Mouse (Mus musculus) embryonic facial prominence, embryonic 14.5 days (tissue): ENCODE results near the gene Galnt12. TPM values are rescaled to one million over a fixed set of nuclear protein-coding genes. Genes with fewer than 3 reads are reported as not detected.

Source experiments
- ATAC-seq: fragments of 200-750 bp; cut with Nextera tagmentation; 2 replicates; pipeline ENCODE4 v1.8.0; 2017; ENCODE audit warnings: low read depth, moderate number of reproducible peaks, moderate TSS enrichment
- DNase-seq: peaks from one replicate; pipeline ENCODE4 v3.0.0-alpha.2; 2015; ENCODE audit warnings: low spot score
- H3K27ac ChIP-seq: fragments of 300-500 bp; sonication (generic); replicated peaks from 2 replicates; pipeline ENCODE4 v1.5.1; 2014; ENCODE audit warnings: low read depth, mild to moderate bottlenecking, low read length, moderate library complexity
- H3K27me3 ChIP-seq: fragments of 300-500 bp; sonication (generic); replicated peaks from 2 replicates; pipeline ENCODE4 v1.6.1; 2014; ENCODE audit warnings: low read length; ENCODE audit not compliant: control insufficient read depth, insufficient read depth
- H3K36me3 ChIP-seq: fragments of 300-500 bp; sonication (generic); 2 replicates; pipeline ENCODE4 v1.6.1; 2014; ENCODE audit warnings: low read length, mixed read lengths; ENCODE audit not compliant: control insufficient read depth, insufficient read depth
- H3K4me1 ChIP-seq: fragments of 300-500 bp; sonication (generic); 2 replicates; pipeline ENCODE4 v1.6.1; 2014; ENCODE audit warnings: antibody characterized with exemption, low read length; ENCODE audit not compliant: control insufficient read depth, insufficient read depth
- H3K4me2 ChIP-seq: fragments of 300-500 bp; sonication (generic); 2 replicates; pipeline ENCODE4 v1.6.1; 2014; ENCODE audit warnings: low read depth, mild to moderate bottlenecking, low read length, moderate library complexity, mixed read lengths
- H3K4me3 ChIP-seq: fragments of 300-500 bp; sonication (generic); 2 replicates; pipeline ENCODE4 v1.5.1; 2014; ENCODE audit warnings: low read depth, mild to moderate bottlenecking, low read length
- H3K9ac ChIP-seq: fragments of 300-500 bp; sonication (generic); 2 replicates; pipeline ENCODE4 v1.6.1; 2014; ENCODE audit warnings: low read depth, mild to moderate bottlenecking, low read length, moderate library complexity, mixed read lengths
- H3K9me3 ChIP-seq: fragments of 300-500 bp; sonication (generic); 2 replicates; pipeline ENCODE4 v1.6.1; 2016; ENCODE audit warnings: low read length; ENCODE audit not compliant: control insufficient read depth
- WGBS: fragments of 180-500 bp; shearing (Covaris S2); extraction: QIAGEN DNeasy Blood & Tissue Kit; methylation state at CpG from one replicate; pipeline ENCODE4 v1.1.7; 2014; 5-methylcytosine and 5-hydroxymethylcytosine counted together
- polyA plus RNA-seq: library from polyadenylated mRNA; unstranded; fragments of >200 nt; fragmentation: Nextera tagmentation; extraction: Ambion mirVana; gene quantifications from 2 replicates; pipeline ENCODE4 v1.2.1, GENCODE M21; 2014

The Galnt12 gene
- 4.5 and 6.4 TPM in 2 replicates for polyA plus RNA-seq

GRCm38 (mm10) chr4:47091493-47092386, at the start of gene Galnt12:
TSS of gene Galnt12 (plus strand) at chr4:47091909.
- H3K4me1 ChIP-seq = peaks cover 8% of the 10 kb centered on the region
- DNase-seq = peak; percentile 53
- ATAC-seq = peak; percentile 69
- H3K27me3 ChIP-seq = peaks cover 35% of the 10 kb centered on the region
- no peaks in the 10 kb centered on the region for H3K36me3 ChIP-seq
- peak within 1 kb of the TSS; percentile 100 for H3K4me2 ChIP-seq
- 2% methylated on average over 28 of the region's 74 CpGs for WGBS
- H3K4me3 ChIP-seq = peak within 1 kb of the TSS; percentile 65
- no peak within 1 kb of the TSS for H3K27ac ChIP-seq
- no peaks in the 10 kb centered on the region for H3K9me3 ChIP-seq
- peak within 1 kb of the TSS; percentile 59 for H3K9ac ChIP-seq

GRCm38 (mm10) chr4:47043866-47044265, 47.8 kb upstream of the Galnt12 start:
- Histone ChIP-seq H3K4me1 (no peaks in the 10 kb centered on the region), H3K4me3 (no peak overlapping the region), H3K36me3 (peaks cover 27% of the 10 kb centered on the region), H3K4me2 (no peak overlapping the region), H3K27ac (no peak overlapping the region), H3K9ac (no peak overlapping the region), H3K27me3 (no peaks in the 10 kb centered on the region), H3K9me3 (no peaks in the 10 kb centered on the region)
- 85% methylated on average over 9 of the region's 9 CpGs for WGBS
- ATAC-seq = no peak
- DNase-seq = no peak

- DNase-seq = no peak
- WGBS = 83% methylated on average over 6 of the region's 6 CpGs
These were observed 44.7 kb upstream of the Galnt12 start for GRCm38 (mm10) chr4:47046974-47047373.

GRCm38 (mm10) chr4:47047765-47048164, 43.9 kb upstream of the Galnt12 start:
- Histone ChIP-seq H3K36me3 (0 out of 2 replicates have a peak, but pooled peaks cover 5% of the 10 kb centered on the region), H3K27me3 (no peaks in the 10 kb centered on the region), H3K9me3 (no peaks in the 10 kb centered on the region), H3K9ac (no peak overlapping the region), H3K27ac (no peak overlapping the region), H3K4me3 (no peak overlapping the region), H3K4me1 (peaks cover 9% of the 10 kb centered on the region), H3K4me2 (no peak overlapping the region)
- no peak for DNase-seq
- WGBS = 59% methylated on average over 4 of the region's 4 CpGs
- ATAC-seq = no peak

More at GRCm38 (mm10) chr4:47046974-47047373, 44.7 kb upstream of the Galnt12 start:
- no peak overlapping the region for H3K4me2 ChIP-seq
- no peaks in the 10 kb centered on the region for H3K27me3 ChIP-seq
- ATAC-seq = no peak
- H3K9ac ChIP-seq = no peak overlapping the region
- H3K4me3 ChIP-seq = no peak overlapping the region
- H3K9me3 ChIP-seq = no peaks in the 10 kb centered on the region
- H3K4me1 ChIP-seq = peaks cover 9% of the 10 kb centered on the region
- H3K36me3 ChIP-seq = 0 out of 2 replicates have a peak, but pooled peaks cover 6% of the 10 kb centered on the region
- no peak overlapping the region for H3K27ac ChIP-seq

GRCm38 (mm10) chr4:47049216-47049615, 42.5 kb upstream of the Galnt12 start:
- WGBS = 82% methylated on average over 14 of the region's 16 CpGs
- no peak overlapping the region for H3K4me2 ChIP-seq
- no peak for ATAC-seq
- no peak overlapping the region for H3K27ac ChIP-seq
- no peak for DNase-seq
- no peak overlapping the region for H3K9ac ChIP-seq
- peaks cover 9% of the 10 kb centered on the region for H3K4me1 ChIP-seq
- no peaks in the 10 kb centered on the region for H3K9me3 ChIP-seq
- no peak overlapping the region for H3K4me3 ChIP-seq
- no peaks in the 10 kb centered on the region for H3K36me3 ChIP-seq
- H3K27me3 ChIP-seq = no peaks in the 10 kb centered on the region

GRCm38 (mm10) chr4:47050167-47050566, 41.5 kb upstream of the Galnt12 start:
- Histone ChIP-seq H3K36me3 (no peaks in the 10 kb centered on the region), H3K27ac (peak overlapping the region; percentile 29; the same call in 1 of the 2 replicates), H3K4me2 (no peak overlapping the region), H3K9ac (no peak overlapping the region), H3K27me3 (no peaks in the 10 kb centered on the region), H3K4me3 (no peak overlapping the region), H3K9me3 (no peaks in the 10 kb centered on the region), H3K4me1 (peaks cover 9% of the 10 kb centered on the region)
- ATAC-seq = peak; percentile 88
- peak; percentile 64 for DNase-seq
- WGBS = 0% methylated on average over 1 of the region's 1 CpGs

- ATAC-seq (peak; percentile 5; the same call in 1 of the 2 replicates), DNase-seq (no peak)
- H3K9ac ChIP-seq = peak overlapping the region; percentile 8; the same call in 1 of the 2 replicates
- no peaks in the 10 kb centered on the region for H3K36me3 ChIP-seq
- no peaks in the 10 kb centered on the region for H3K9me3 ChIP-seq
- no peak overlapping the region for H3K4me3 ChIP-seq
- peak overlapping the region; percentile 29; the same call in 1 of the 2 replicates for H3K27ac ChIP-seq
- H3K4me2 ChIP-seq = no peak overlapping the region
- WGBS = 35% methylated on average over 9 of the region's 10 CpGs
- peaks cover 9% of the 10 kb centered on the region for H3K4me1 ChIP-seq
- H3K27me3 ChIP-seq = no peaks in the 10 kb centered on the region
These were observed 40.9 kb upstream of the Galnt12 start for GRCm38 (mm10) chr4:47050642-47051381.

- no peak overlapping the region for H3K27ac ChIP-seq
- H3K4me1 ChIP-seq = peaks cover 13% of the 10 kb centered on the region
- DNase-seq = no peak
- WGBS = 59% methylated on average over 9 of the region's 9 CpGs
- no peaks in the 10 kb centered on the region for H3K9me3 ChIP-seq
- H3K4me2 ChIP-seq = no peak overlapping the region
- no peak overlapping the region for H3K9ac ChIP-seq
- no peak for ATAC-seq
- H3K4me3 ChIP-seq = no peak overlapping the region
- no peaks in the 10 kb centered on the region for H3K36me3 ChIP-seq
- H3K27me3 ChIP-seq = no peaks in the 10 kb centered on the region
These were observed 39.8 kb upstream of the Galnt12 start for GRCm38 (mm10) chr4:47051905-47052304.
